Mouse (Mus musculus) large intestine, adult 2 months (tissue): ENCODE measurements around the gene Ankrd34b. TPM values are rescaled to one million over a fixed set of nuclear protein-coding genes. Genes with fewer than 3 reads are reported as not detected.

Source experiments
- DNase-seq: peaks from one replicate; pipeline ENCODE4 v3.0.0-alpha.2; 2012; ENCODE audit warnings: low read depth, low spot score
- WGBS: fragments of 180-500 bp; shearing (Covaris S2); methylation state at CpG from one replicate; pipeline ENCODE4 v1.1.7; 2018; 5-methylcytosine and 5-hydroxymethylcytosine counted together
- polyA plus RNA-seq: library from polyadenylated mRNA; depleted of rRNA; stranded (reverse); fragments of >200 nt; gene quantifications from 2 replicates; pipeline ENCODE4 v1.2.3, GENCODE M21; 2012; rRNA removed

Ankrd34b gene
- polyA plus RNA-seq: not detected in 2 replicates

- DNase-seq: no peak
- WGBS: 2% methylated on average over 54 of the region's 54 CpGs
These were observed at the start of gene Ankrd34b for GRCm38 (mm10) chr13:92425758-92426264. Ankrd34b (plus strand) TSS chr13:92425896.

DNA sequence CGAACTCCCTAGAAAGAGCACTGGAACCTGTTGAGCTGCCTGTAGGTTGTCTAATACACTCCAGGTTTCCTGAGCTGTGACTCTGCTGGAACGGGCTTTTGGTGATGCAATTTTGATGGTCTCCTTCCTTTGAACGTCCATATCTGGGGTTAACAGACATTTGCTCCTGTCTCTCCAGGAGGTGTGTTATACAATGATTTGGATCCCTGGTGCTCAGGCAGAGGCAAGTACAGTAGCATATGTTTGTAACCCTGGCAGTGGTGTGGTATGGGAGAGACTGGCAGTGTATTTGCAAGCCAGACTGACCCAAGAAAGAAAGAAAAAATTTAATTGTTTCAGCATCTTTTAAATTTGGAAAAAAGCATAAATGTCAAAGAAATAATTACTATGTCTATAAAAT, 38.3 kb upstream of the Ankrd34b start:
- 82% methylated on average over 3 of the region's 3 CpGs for WGBS

GRCm38 (mm10) chr13:92393047-92393661, 32.5 kb upstream of the Ankrd34b start:
- 72% methylated on average over 12 of the region's 12 CpGs for WGBS
- DNase-seq: no peak

More for the DNA sequence above, 38.3 kb upstream of the Ankrd34b start:
- no peak for DNase-seq

- 73% methylated on average over 11 of the region's 11 CpGs for WGBS
- DNase-seq: no peak
These were observed 27.0 kb upstream of the Ankrd34b start for GRCm38 (mm10) chr13:92398491-92399384.

DNA sequence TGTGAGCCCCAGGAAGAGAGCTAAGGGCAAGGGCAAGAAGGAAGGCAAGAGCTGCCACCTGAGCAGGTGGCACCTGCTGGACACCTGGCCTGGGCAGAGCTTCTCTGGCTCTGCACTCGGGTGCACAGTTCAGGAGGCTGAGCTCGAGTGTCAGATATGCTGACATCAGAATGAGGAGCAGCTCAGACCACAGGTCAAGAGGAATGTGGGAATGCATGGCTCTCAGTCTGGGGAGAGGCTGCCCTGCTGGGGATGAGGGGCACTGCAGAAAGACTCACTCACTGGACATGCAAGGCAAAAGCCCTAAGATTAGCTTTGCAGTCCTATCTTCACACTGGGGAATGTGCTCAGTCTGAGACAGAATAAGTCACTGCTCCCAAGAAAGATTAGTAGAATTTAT, 23.6 kb upstream of the Ankrd34b start:
- no peak for DNase-seq
- 25% methylated on average over 2 of the region's 2 CpGs for WGBS

GRCm38 (mm10) chr13:92403496-92403895, 22.2 kb upstream of the Ankrd34b start:
- WGBS: 23% methylated on average over 3 of the region's 3 CpGs
- DNase-seq: no peak

DNA sequence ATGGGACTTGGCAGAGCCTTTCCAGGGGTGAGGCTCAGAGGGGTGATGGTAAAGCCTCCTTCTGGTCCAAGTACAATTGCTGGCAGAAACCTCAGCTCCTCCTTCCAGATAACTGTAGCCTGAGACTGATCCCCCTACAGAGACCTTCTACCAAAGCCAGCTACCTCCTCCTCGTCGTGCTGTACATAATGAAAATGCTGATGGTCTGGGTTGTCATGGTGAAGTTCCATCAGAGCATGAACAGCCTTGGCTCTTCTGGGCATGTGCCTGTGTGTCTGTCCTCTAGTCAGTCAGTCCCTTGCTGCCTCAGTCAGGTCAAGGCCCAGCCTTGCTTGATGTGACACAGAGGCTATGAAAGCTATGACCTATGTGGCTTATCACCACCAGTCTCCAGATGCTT, 15.2 kb upstream of the Ankrd34b start:
- 90% methylated on average over 2 of the region's 2 CpGs for WGBS
- DNase-seq: no peak

DNA sequence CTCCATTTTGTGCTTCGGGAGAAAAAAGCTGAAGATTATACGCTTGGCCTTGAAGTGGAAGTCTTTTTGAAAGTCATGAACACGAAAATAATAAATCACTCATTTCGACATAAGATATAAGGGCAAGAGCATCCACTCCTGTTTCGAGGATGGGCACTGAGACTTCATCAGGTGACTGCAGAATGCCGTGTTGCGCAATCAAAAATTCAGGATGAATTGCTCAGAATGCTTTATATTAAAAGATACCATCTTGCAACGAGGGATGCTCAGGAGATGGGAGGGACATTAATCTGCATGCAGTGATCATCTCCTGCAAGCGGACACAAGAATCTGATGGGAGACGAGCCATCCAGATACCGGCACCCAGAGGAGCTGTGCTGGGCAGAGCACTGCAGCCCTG, 6.1 kb upstream of the Ankrd34b start:
- no peak for DNase-seq
- 81% methylated on average over 11 of the region's 11 CpGs for WGBS

DNA sequence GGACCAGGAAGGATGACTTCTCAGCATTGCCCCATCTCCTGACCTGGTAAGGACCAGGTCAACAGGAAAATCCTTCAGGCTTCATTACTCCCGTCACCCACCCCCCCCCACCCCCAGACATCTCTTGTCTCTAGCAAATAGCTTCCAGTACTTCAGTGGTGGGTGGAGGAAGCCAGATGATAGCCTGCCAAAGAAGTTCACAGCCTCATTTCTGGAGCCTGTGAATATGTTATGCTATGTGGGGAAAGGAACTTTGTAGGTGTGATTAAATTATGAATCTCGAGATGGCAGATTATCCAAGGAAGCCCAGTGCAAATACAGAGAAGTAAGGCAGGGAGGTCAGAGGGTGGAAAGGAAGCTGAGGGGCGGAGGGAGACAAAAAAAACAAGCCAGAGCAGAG, 2.0 kb upstream of the Ankrd34b start:
- no peak for DNase-seq
- WGBS: 47% methylated on average over 3 of the region's 3 CpGs

DNA sequence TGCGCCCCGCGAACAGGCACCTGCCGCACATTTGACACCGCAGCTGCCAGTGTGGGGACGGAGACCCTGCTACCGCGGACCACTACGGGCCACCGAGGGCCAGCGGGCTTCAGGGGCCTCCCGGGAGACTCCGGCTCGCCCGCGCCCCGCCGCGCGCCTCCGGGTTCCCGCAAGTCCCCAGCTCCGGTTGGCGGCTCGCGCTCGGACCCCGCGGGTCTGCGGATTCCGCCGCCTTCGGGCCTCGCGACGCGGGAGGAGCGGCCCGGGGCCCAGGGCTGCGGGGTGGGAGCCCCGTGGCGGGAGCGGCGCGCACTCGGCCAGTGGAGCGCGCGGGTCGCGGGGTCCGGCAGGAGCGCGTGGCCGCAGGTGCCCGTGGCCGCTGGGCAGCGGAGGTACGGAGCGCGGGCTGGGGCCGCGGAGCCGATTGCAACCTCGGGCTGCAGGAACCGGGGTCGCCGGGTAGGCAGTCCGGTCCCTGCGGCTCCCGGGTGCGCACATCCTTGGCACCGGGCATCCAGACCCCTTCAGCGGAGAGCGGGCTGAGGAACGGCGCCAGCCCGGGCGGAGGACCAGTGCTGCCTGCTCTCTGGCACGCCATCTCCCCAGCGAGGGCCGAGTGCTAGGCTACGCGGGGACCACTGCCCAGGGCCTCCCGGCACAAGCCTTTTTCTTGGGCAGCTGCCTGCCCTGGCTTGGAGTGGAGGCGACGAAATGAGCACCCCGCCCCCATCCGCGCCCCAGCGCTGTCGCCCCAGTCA, 777 bp downstream of the Ankrd34b start:
- no peak for DNase-seq
- 2% methylated on average over 82 of the region's 92 CpGs for WGBS

DNA sequence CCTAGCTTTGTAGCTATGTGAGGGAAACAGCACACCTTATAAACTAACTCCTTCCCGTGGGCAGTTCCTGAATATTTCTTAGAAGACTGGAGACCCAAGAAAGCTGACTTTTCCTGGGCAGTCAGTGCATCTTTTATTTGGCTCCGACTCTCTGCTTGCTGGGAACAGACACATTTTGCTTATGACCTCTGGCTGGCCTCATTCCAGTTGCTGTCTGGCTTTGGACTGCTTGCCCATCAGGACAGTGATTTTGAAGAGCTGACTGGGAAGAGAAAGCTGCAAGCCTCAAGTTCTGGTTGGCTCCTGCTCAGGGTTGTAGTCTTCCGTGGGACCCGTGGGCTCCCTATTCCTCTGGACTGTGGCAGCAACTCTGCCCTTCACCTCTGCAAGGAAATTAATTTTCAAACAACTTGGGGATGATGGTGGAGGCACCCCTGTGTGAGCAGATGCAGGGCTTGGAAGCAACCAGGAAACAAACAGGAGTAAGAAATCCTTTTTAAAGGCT, 1.7 kb downstream of the Ankrd34b start:
- 32% methylated on average over 4 of the region's 4 CpGs for WGBS
- no peak for DNase-seq

GRCm38 (mm10) chr13:92438656-92439055, 13.0 kb downstream of the Ankrd34b start:
- 85% methylated on average over 10 of the region's 10 CpGs for WGBS
- DNase-seq: no peak

- DNase-seq: no peak
- WGBS: 70% methylated on average over 13 of the region's 13 CpGs
These were observed 14.6 kb downstream of the Ankrd34b start for GRCm38 (mm10) chr13:92440286-92440685.

- DNase-seq: no peak
- 92% methylated on average over 7 of the region's 7 CpGs for WGBS
These were observed 21.2 kb downstream of the Ankrd34b start for GRCm38 (mm10) chr13:92446872-92447271.

- 26% methylated on average over 3 of the region's 3 CpGs for WGBS
- DNase-seq: peak; percentile 64
These were observed 39.0 kb downstream of the Ankrd34b start for GRCm38 (mm10) chr13:92464698-92465097.

- no peak for DNase-seq
- 82% methylated on average over 9 of the region's 9 CpGs for WGBS
These were observed 42.2 kb downstream of the Ankrd34b start for GRCm38 (mm10) chr13:92467891-92468290.

- no peak for DNase-seq
- WGBS: 53% methylated on average over 2 of the region's 2 CpGs
These were observed 43.7 kb downstream of the Ankrd34b start for GRCm38 (mm10) chr13:92469381-92469780.

DNA sequence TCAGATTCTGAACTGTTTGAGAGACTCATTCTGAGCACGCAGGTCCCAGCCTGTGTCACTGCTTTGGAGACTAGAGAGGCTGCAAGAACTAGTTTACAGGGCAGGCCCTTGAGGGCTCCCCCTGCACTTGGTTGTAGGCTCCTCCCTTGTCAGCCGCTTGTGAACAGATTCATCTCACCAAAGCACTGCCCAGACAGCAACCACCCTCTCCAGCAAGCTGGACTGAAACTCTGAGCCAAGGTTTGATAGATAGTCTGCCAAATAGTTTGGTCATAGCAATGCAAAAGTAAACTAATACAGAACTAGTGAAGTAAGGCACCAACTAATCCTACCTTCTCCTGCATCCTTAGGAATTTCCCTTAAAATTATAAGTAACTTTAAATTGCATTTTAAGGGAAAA, 44.5 kb downstream of the Ankrd34b start:
- WGBS: 73% methylated on average over 2 of the region's 2 CpGs

DNA sequence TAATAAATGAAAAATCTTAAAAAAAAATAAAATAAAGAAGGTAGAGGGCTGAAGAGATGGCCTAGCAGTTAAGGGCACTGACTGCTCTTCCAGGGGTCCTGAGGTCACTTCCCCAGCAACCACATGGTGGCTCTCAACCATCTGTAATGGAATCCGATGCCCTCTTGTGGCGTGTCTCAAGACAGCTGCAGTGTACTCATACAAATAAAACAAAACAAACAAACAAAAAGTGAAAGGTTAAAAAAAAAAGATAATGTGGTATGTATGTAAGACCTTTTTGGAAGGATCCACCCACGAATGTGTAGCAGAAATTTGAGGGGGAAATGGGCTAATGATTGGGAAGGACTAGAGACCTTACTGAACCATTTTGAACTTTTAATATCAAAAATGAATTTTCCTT, 57.7 kb downstream of the Ankrd34b start:
- 2% methylated on average over 3 of the region's 3 CpGs for WGBS
- no peak for DNase-seq

More for the DNA sequence above, 44.5 kb downstream of the Ankrd34b start:
- DNase-seq: no peak
